Mouse (Mus musculus) heart, postnatal 10 days (tissue): ENCODE results near the gene Qpct. TPM values are rescaled to one million over a fixed set of nuclear protein-coding genes. Genes with fewer than 3 reads are reported as not detected.
A peak's percentile ranks its signal among the peaks of the same experiment; 100 is the strongest.
"Not testable (repeated sequence)": the region's sequence is repeated elsewhere in the genome, so short reads cannot be mapped to it uniquely, and the experiment has no call there.

Experiments used
- DNase-seq, 2 experiments: peaks; one replicate each; pipeline ENCODE4 v3.0.0; 2021
- intact Hi-C: fragments of 180-260 bp; cut with DNase I; formaldehyde crosslinking; loops from one replicate; pipeline ENCODE4 v1.15.1; 2025
- total RNA-seq, 2 experiments: library from RNA; stranded (reverse); gene quantifications; 2 replicates each; pipeline ENCODE4 v1.2.3; 2021

Qpct gene
- total RNA-seq, 2 experiments from 2014 or later: 13.7 to 15.9 TPM

DNA sequence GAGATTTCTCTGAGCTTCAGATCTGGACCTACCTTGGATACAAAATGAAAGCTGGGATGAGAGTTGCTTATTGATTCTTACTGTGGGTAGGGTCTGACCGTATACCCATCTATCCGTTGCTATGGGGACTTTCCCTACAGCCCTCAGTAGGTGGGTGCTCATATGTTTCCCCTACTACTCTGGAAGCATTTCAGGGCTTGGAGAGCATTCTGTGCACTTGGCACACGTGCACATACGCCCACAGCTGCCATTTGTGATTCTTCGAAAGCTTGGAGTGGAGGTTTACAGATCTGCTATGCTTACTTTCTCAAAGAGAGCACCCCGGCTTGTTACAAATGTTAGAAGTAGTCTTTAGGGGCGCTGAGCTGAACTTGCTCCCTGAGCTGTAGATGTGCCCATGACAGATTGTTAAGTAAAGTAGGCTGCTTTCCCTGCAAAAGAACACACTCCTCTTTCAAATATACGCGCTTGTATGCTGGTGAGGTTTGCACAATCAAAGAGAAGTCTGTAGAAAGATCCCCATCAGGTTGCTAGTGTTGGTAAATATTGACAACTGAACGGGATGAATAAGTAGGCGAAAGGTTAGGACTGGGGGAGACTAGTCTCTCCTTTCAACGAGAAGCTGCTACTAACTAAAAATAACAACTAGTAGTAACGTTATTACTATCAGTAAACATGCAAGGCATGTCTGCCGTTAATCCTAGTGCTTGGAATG is 18.2 kb downstream of the Qpct start:
- DNase-seq: no peak
- intact Hi-C loops: no loop called here

DNA sequence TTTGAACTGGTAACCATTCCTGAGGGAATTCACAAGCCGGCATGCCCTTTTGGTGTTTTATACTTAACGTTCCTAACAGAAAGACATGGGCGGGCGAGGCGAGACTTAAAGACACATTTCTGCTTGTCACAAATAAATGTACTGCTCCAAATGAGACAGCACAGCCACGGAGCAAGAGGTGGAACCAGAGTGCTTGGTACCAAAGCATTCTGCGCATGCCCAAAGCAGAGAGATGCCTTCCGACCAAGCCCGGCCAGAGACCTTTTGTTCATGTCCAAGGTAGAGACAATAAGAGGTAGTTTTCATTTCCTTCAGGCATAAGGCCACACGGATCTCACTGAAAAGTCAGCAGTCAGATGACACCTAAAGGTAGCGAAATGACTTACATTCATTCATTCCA is 20.2 kb downstream of the Qpct start:
- DNase-seq: no peak
- intact Hi-C loops: no loop called here

DNA sequence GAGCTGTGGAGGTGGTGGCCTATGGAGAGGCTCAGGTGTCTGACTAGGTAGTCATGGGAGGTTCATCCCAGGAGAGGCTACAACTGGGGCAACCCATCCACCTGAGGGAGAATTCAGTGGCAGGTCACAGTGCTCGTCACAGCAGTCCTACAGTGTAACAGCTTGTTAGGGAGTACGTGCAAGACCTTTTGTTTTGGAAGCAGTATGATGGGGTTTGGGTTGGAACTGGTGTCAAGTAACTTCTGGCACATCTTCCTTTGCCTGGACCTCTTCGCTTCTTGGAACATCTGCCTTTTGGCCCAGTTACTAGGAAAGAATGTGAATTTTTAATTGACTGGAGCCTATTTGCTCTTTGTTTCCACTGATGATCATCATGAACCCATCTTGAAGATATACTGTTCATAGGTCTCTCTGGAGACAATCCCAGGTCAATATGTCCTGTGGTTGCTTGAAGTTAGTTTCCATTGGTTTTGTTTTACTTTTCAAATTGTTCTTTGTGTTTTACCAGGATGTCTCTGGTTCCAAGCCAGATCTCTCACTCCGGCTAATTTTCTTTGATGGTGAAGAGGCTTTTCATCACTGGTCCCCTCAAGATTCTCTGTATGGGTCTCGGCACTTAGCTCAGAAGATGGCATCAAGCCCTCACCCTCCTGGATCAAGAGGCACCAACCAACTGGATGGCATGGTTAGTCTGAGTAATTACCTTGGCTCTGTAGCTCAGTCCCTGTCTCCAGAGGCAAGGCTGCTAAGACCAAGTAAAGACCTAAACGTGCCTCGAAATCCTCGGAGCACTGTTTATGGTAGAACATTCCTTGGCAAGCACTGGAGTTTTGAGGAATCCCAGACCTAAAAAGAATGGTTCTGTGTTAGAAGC is 25.5 kb downstream of the Qpct start:
- intact Hi-C loops: no loop called here
- DNase-seq: no peak

DNA sequence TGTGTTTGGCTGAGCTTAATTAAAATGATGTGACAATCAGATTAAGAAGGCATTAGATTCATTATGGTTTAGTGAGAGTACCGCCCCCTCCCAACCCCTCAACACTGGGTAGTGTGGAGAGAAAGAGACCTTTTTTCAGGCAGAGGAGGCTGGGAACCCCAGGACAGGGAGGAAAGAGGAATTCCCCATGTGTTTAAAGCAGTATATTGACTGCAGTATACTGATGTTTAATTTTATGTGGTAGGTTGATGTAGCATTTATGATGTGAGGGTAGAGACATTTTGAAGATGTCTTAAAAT is 26.1 kb downstream of the Qpct start:
- DNase-seq: no peak
- intact Hi-C loops: no loop called here

DNA sequence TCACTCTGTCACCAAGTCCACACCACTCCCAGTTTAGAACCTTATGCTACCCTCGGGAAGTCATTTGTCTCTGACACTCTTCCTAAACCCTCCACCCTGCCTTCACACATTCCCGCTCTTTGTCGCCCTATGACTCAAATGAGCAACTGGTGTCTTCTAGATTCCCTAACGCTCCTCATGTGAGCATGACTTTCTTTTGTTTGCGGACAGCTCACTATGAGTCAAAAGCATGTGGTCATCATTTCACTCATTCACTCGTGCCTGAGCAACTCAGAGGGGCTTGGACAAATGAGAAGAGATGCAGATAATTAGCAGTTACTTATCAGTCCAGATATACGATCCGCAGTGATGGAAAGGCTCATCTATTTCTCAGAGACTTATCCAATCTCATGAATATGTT is 26.5 kb downstream of the Qpct start:
- DNase-seq: no peak
- intact Hi-C loops: no loop called here

DNA sequence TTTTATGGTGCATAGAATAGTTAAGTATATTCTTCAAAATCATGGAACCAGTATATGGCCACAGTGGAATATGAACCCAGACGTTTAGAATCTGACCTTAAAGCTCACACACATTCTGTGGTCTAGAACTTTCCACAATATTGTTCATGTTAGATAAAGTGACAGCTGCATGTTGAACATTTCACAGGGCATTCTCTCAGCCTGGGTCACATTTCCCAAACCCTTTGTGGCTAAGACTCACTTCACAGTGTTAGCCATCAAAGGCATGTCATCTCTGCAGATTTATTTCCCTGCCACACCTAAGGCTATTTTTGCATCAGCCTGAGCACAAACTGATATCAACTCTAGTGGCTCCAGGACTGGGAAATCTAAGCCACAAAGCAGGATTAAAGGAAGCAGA is 40.0 kb downstream of the Qpct start:
- no peak for DNase-seq
- intact Hi-C loops: no loop called here

DNA sequence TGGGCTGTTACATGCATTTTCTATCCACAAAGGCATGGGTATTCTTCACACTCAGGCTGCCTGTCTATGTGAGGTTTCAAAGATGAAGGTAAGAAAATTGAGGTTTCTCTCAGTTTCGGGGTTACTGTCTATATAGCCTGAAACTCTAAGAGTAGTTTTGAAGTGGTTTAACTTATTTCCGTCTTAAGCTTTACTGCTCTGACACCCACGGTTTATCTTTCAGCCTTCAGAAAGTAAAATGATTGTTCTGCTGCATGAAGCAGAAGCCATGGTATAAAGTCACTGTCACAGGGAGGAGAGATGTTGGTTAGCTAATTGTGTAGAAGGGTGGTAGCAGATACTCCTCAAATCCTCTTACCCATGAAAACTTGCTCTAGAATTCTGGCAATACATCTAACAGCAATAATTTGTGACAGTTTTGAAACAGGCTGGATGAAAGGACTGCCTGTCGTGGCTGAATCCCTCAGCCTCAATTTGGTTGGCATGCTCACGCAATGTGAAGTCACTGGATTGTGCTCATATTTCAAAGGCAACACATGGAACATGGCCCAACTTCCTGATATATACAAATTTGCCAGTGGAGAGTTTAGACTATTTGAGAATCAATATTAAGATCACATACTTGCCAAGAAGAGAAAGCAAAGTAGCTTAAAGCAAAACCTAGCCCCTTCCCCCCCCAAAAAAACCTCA is 41.7 kb downstream of the Qpct start:
- DNase-seq: no peak
- intact Hi-C loops: no loop called here

DNA sequence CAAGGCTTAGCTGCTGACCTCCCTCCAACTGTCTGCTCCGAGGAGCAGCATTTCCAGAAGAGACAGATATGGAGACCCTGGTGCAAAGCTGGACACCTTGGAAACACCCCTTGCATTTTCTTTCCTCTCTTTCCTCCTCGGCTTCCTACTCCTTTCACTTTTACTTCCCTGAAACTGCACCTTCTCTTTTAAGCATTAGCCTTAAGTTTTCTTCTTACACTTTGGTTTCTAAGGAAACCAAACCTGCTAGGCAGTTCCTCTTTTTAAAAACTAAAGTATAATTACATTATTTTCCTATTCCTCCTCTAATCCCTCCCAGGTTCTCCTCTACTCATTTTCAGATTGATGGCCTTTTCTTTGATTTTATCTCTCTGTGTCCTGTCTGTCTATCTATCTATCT is 43.9 kb downstream of the Qpct start:
- no peak for DNase-seq
- intact Hi-C loops: no loop called here

DNA sequence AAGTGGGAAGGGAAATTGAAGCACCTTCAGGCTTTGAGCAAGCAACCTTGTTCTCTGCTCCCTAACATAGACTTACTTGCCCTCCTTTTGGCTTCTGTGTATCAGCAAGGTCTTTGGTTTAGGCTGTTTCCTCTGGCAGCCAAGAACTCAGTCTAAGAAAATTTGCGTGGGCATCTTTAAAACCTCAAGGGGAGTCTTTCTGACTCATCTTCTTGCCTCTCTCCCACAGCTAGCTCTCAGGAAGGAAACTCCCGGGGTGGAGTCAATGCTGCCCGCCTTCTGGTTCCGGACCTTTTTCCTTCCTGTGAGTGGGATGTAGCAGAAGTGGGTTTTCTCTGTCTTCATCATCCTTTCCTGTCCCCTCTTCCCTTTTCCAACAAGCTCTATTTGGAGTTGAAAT is 48.2 kb downstream of the Qpct start:
- DNase-seq: peak in 1 of 2 experiments; percentile 11
- intact Hi-C loops: no loop called here

DNA sequence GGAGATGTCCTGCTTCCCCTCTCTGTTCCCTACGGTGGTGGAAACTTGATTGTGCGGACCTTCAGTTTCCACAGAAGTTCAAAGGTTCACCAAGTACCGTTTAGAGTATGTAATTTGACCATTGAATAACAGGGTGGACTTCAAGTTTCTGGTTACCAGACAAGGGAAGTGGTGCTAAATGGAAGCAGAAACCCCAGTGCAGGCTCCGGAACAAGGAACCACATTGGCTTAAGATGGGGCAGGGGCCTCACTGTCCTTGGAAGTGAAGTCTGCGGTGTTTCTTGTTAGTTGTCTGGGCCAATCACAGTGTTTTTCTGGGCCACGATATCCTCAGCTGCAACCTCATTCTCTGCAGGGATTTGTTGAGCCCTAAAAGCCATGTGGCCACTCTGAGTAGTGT is 56.5 kb downstream of the Qpct start:
- no peak for DNase-seq
- intact Hi-C loops: no loop called here

DNA sequence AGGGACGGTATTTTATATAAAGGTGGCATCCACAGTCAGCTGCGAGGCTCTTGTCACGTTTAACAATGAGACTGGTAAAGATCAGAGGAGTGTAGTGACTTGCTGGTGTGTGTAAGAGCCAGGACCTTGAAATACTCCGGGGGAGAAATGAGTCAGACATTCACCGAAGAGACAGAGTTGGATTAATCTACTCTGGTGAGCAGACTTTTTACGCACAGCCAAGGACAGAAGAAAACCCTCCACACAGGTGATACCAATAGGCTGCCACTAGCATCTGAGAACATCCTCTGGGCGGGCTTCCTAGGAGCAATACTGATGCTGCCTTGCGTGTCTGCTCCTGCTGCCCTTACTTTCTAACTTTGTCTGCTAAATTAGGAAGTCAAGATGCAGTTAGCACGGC is 57.9 kb downstream of the Qpct start:
- no peak for DNase-seq
- intact Hi-C loops: no loop called here

DNA sequence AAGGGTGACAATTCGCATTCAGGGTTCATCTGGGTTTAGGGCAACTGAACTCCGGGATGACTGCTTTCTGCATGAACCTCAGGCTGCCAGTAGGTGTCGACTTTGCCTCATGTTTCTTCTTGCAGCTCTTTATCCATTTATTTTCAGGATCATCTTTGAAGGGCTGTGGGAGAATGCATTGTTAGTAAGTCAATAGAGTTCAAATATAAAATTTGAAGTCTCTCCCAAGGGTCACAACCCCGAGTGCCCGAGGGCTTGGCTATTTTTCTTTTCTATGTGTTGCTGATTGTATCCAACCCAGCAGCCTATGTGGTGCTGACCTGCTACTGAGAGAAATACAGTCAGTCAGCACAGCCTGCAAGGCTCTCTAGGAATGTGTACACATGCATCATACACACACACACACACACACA is 59.2 kb downstream of the Qpct start:
- intact Hi-C loops: loop anchor here (1.0 to 5.0 kb wide), 7 partner anchors 241 to 730 kb away; partner anchors contain the start of gene Cyp1b1
- peak; percentile 59 to 68 for DNase-seq

DNA sequence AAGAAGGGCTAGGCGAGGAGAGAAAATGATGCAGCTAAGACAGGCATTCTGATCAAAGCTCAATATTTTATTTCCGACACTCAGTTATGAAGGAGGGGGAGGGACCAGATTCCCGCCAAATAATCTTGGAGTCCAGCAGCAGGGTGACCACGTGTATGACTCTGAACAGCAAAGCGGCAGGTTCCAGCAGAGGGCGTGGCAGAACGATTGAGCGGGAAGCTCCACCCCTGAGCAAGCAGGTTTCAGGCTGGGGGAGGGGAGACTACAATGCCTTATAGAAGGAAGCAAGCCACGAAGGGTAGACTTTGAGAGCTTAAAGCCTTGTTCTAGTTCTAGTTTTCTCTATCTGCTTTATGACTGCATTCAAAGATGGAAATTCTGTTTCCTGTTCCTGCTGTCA is 63.5 kb downstream of the Qpct start:
- DNase-seq, intact Hi-C loops: not testable (repeated sequence)

DNA sequence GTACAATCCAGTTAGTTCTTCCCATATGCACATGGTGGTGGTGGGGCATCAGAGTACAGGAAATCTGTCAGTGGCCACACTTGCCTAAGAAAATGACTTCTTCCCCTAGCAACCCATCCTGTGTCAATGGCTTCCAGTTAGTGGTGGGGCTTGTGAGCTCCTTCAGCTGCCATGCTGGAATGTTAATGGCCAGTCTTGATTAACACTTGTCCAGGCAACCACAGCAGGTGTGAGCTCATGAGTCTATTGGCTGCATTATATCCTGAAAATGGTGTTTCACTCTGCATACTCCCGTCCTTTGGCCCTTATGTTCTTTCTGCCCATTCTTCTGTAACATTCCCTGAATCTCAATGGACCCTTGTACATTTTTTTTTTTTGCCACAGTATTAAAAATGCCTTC is 67.4 kb downstream of the Qpct start:
- DNase-seq: no peak
- intact Hi-C loops: no loop called here

DNA sequence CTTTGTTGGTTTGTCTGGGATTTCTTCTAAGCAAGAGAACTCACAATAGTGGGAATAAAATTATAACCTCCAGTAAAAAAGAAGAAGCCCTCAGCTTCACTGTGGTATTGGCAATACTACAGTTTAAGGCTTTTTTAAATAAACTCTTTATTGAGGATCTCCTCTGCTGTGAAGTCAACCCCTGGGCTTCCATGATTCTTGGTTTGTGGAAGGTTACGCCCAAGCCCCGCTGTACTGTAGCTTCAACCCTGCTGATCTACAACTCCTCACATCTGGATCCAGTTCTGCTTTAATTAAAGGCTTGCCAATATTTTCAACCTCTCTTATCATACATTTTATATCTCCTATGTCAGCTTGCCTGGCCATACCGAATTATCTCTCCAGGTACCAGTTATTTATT is 68.6 kb downstream of the Qpct start:
- DNase-seq: no peak
- intact Hi-C loops: no loop called here

DNA sequence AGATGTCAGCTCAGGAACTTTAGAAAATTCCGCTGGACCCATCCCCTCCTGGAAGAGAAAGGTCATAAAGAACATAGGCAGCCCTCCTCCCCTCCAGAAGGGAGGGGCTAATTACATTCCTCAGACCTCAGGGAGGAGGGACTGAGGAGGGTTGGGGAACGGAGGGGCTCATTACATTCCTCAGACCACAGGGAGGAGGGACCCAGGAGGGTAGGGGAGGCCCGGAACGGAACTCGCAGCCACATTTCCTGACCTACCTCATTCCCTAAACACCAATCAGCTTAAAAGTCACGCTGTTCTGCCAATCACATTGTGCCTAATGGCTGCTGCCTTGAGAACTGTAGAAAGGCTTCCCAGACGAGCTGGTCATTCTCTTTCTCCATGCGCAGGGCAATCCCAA is 82.0 kb downstream of the Qpct start:
- no peak for DNase-seq
- intact Hi-C loops: no loop called here

DNA sequence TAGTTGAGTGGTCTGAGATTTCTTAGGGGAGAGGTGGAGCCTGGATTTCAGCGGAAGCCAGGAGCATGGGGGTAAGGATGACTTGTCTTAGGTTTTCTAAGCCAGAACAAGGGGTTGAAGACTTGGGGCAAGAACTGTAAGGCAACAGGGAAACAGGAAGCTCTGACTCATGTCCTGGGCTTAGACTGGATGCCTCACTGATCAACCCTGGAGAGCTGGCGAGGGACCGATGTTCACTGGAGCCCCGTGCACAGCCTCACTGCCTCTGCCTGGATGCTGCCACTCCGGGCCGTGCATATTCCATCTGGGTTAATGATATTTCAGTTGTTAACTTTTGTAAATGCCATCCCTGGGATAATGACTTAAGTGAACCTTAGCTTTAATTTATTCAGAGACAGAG is 84.1 kb downstream of the Qpct start:
- intact Hi-C loops: no loop called here
- peak in 1 of 2 experiments; percentile 9 for DNase-seq

DNA sequence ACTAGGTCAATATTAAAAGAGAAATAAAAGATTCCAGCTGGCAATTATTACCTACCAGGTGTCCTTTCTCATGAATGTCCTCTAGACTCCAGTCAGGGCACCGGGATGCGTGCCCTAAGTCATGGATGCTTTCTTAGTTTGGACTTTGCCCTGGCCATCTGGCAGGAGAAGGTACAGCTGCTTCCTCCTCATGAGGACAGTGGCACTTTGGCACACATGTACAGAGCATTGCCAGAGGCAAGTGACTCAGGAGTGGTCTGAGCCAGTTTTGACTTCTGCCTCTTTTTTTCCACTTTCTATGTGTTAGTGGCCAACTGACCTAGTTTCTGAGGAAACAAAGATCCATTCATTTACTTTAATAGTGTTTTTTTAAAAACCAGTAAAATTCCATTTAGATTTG is 84.7 kb downstream of the Qpct start:
- intact Hi-C loops: no loop called here
- DNase-seq: peak; percentile 20 to 34
